Mouse (Mus musculus): Measurements from ENCODE around the gene Gm42674.
A peak's percentile ranks its signal among the peaks of the same experiment; 100 is the strongest.

Gene Gm42674

GRCm38 (mm10) chr3:90626266-90627021 lies 24.7 kb downstream of the Gm42674 start:
- DNase-seq: no peak

DNA sequence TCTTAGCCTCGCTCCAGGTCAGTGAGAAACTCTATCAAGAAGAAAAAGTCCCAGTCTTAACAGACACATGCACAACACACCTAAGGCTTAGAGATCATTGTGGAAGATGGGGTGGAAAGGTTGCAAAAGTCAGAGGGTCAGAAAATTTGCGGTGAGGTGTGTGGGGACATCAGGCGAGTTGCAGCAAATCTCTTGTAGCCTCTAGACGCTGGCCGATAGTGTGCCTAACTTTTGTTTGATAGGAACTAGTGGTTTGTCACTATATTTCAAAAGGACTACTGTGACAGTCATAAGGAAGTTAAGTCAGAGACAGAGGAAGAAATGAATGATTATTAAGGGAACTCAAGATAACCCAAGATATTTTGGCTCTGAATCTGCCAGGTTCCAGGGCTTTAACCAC lies 25.7 kb downstream of the Gm42674 start:
- DNase-seq: no peak

DNA sequence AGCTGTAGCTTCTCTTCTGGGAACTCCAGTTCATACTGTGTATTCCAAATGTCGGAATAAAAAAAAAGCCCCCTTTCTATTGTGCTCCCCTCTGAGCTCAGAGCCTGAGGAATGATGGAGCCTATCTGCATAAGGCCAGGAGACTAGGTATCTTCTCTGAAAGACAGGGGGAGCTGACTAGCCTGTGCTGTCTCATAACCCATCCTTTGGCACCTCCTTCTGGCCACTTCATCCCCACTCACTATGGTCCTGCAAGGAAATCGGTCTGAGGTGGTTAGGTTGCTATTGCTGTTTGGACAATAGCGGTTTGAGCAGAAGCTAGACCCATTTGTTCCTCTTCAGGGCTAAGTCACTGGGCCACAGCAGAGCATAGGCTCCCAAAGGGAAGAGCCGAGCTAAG lies 26.1 kb downstream of the Gm42674 start:
- DNase-seq: peak; percentile 12

DNA sequence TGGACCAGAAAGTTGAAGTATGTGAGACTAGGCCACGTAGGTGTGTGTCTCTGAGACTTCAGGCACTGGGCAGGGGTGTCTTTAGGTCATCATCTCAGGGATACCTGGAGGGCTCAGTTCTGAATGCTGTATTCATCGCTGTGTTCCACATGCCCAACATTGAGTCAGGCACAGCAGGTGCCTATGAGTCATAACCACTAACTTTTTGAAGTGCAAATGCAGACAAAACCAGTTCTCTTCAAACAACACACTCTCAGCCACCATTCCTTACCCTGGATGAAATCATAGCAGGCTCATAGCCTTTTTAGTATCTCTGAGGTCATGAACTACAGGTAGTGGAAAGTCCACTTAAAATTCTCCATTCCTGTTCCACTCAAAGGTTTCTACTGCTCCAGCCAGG lies 27.6 kb downstream of the Gm42674 start:
- no peak for DNase-seq

GRCm38 (mm10) chr3:90631984-90632383 lies 30.3 kb downstream of the Gm42674 start:
- DNase-seq: no peak

GRCm38 (mm10) chr3:90638511-90639275 lies 37.0 kb downstream of the Gm42674 start:
- no peak for DNase-seq

DNA sequence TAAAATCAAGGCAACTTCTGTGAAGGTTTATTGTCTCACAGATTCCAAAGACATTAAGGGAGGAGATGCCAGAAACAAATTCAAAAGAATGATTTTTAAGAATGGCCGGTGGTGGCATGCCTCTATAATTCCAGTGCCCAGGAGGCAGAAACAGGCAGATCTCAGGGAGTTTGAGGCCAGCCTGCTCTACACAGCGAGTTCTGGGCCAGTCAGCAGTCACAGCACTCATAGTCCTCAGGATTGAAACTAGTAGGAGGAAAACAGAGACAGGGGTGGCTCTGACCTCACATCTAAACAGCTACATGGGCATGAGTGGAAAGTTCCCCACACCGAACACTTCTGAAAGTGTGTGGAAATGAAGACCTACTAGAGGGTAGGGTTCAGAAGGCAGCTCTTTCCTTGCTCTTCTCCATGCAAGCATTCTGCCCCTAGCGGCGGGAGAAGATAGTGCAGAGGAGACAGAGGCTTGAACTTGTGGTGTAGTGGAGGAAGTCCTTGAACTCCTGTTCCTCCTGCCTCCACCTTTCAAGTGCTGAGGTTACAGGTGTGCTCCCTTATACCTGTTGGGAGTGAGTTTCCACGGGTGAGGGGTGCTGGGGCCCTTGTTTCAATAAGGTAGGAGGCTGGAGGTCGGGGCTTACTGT lies 37.9 kb downstream of the Gm42674 start:
- no peak for DNase-seq

GRCm38 (mm10) chr3:90640981-90641380 lies 39.3 kb downstream of the Gm42674 start:
- no peak for DNase-seq

DNA sequence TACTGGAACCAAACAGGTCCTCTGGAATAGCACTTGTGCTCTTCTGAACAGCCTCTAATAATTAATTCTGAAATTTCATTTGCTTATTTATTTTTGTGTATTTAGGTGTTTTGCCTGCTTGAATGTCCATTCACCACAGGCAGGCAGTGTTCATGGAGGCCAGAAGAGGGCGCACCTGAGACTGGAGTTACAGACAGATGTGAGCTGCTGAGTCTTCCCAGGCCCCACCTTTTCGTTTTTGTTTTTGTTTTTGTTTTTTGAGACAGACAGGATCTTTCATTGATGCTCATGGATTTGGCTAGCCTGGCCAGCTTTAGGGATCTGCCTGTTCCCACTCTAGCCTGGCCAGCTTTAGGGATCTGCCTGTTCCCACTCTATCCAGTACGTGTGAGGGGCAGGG lies 42.5 kb downstream of the Gm42674 start:
- DNase-seq: no peak

DNA sequence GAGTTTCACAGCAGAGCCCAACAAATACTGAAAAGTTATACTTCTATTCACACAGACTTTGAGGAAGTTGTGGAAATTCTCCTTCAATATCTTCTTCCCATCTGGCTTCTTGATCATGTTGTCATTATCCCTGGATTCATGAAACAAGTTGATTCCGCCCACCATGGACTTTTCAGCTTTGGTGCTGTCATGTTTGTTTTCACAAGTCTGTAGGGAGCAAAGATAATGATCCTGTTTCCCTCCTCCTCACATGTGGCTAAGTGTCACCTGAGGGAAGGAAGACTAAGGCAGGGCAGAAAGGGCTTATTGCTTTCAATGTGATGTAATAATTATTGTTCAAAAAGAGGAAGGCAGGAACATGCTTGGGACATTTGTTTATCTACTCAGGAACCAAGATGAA lies 45.6 kb downstream of the Gm42674 start:
- DNase-seq: no peak

GRCm38 (mm10) chr3:90648981-90649380 lies 47.3 kb downstream of the Gm42674 start:
- DNase-seq: no peak

DNA sequence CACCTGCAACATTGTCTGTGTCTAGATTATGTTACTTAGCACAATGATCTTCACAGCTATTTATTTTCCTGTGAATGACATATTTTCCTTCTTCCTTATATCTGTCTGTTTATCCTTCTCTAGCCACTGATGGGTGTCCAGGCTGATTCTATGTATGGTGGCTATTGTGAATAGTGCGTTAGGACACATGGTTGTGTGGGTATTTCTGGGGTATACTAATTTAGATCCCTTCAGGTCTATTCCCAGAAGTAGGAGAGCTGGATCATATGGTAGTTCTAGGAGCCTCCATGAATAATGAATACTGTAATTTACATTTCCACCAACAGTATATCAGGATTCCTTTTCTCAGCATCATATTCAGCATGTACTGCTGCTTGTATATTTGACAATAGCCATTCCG lies 48.1 kb downstream of the Gm42674 start:
- no peak for DNase-seq

GRCm38 (mm10) chr3:90652878-90653508 lies 51.3 kb downstream of the Gm42674 start:
- DNase-seq: peak; percentile 62

- no peak for DNase-seq
These were observed 52.0 kb downstream of the Gm42674 start, which contains the start of gene S100a7a for GRCm38 (mm10) chr3:90653717-90654116. Gene S100a7a (plus strand): TSS chr3:90654017.

Measured in cerebellum, adult 9-10 months (tissue).